Mouse (Mus musculus) c-Kit-positive CD71-positive TER-119-positive erythroid progenitor cells, embryonic 14.5 days (primary cell): Measurements from ENCODE around the gene Supt4a.
A peak's percentile ranks its signal among the peaks of the same experiment; 100 is the strongest.

ENCODE experiments used
- DNase-seq: peaks from one replicate; pipeline ENCODE4 v3.0.0-alpha.2; 2013; ENCODE audit warnings: low spot score

Supt4a gene

GRCm38 (mm10) chr11:87737175-87737740, at the start of gene Supt4a:
Gene Supt4a, plus strand, starts transcription at chr11:87737552.
- peak; percentile 95 for DNase-seq

GRCm38 (mm10) chr11:87688478-87689203, 48.7 kb upstream of the Supt4a start:
- DNase-seq: no peak

- no peak for DNase-seq
These were observed 47.9 kb upstream of the Supt4a start for GRCm38 (mm10) chr11:87689402-87689808.

DNA sequence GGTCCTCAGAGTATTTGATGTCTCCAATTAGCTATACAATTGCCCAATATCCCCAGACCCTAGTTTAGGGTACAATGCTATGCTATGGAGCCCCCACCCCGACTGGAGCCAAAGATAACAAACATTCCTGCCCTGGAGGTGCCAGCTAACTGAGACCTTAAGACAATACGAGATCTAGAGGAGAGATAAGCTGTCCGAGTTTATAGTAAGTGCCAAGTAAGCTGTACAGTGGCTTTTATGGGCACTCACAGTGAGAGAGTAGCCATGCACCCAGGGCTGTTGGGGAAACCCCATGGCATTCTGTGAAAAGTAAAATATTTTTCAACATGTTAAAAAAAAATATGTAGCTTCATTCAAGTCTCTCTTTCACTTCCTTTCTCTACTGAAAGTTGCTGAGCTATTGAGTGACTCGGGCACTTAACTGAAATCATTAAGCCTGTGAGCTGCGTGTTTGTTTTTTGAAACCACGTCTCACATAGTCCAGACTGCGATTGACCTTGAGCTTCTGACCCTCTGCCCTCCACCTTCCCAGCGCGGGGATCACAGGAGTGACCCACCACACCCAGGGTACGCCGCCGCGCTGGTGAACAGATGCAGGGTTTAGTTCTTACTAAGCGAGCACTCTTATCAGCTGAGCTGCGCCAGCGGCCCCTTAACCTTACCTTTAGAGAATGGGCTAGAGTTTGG, 47.2 kb upstream of the Supt4a start:
- DNase-seq: no peak

DNA sequence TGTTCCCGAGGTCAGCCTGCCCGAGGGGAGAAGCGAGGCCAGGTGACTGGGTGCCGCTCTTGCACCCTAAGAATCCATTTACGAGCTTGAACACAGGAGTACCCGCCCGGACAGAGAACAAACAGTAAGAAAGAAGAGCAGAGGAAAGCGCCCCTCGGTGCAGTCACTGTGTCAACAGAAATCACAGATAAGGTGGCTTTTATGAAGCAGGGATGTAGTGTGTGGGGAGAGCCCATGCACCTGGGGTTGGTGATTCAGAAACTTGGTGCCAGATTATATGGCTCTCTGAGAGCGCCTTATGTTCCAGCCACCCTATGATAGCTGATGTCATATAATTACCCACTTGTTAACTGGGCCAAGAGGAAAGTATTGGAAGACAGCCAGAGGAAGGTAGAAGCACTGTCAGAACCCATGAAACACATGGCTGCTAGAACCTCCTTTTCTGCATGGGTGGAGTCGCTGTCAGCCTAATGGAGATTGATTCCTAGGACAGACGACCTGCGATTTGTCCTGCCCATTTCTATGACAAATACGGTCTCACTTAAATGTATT, 40.1 kb upstream of the Supt4a start:
- no peak for DNase-seq

GRCm38 (mm10) chr11:87698126-87698525, 39.2 kb upstream of the Supt4a start:
- no peak for DNase-seq

- no peak for DNase-seq
These were observed 36.2 kb upstream of the Supt4a start for GRCm38 (mm10) chr11:87701108-87701507.

DNA sequence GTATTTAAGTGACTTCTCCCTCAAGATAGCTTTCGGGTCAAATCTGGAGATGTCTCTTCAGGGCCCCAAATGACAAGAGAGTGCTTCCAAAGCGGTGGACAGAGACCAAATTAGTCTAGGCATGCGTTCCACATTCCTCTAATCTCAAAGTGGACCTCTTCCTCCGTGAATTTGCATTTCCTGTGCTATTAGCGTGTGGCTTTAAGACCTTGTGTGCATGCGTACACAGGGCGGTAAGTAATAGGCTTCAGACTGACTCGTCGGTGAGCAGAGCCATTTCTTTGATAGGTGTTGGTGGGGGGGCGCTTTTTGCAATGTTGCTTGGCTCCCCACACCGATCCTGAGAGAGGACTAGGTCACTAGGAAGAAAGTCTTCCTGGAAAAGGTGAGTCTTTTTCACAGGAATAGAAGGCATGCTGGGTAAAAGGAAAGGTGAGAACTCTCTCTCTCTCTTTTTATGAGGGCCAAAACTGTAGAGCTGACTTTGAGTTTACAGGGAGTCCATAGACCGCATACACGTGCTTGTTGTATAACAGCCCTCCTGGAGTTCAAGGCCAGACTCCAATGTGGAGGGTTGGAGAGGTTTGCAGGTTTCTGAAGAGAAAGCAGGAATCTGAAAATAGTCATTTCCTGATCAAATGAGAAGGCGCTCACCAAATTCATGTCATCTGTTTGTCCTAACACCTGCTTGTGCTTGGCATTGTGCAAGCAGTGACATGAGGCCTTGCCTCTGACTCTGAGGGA, 35.3 kb upstream of the Supt4a start:
- DNase-seq: no peak

GRCm38 (mm10) chr11:87703654-87704053, 33.7 kb upstream of the Supt4a start:
- peak; percentile 55 for DNase-seq

- no peak for DNase-seq
These were observed 33.1 kb upstream of the Supt4a start for GRCm38 (mm10) chr11:87704289-87704688.

DNA sequence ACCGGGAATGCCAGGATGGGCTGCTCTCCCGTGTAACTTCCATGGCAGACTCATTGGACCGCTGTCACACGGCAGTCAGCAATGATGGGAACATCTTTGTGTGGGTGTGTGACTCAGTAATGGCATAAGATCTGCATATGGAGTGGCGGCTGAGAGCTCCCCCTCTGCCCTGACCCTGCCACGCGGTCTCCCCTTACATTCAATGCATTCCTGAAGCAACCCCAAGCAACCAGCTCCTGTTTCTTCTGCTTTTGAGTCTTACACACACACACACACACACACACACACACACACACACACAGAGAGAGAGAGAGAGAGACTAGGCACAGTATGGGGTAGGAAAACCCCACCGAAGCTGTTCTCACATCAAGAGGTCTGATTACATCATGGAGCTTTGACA, 29.8 kb upstream of the Supt4a start:
- no peak for DNase-seq

GRCm38 (mm10) chr11:87708979-87709378, 28.4 kb upstream of the Supt4a start:
- DNase-seq: no peak

GRCm38 (mm10) chr11:87709513-87710261, 27.7 kb upstream of the Supt4a start:
- DNase-seq: no peak

- no peak for DNase-seq
These were observed 27.1 kb upstream of the Supt4a start for GRCm38 (mm10) chr11:87710262-87710615.

DNA sequence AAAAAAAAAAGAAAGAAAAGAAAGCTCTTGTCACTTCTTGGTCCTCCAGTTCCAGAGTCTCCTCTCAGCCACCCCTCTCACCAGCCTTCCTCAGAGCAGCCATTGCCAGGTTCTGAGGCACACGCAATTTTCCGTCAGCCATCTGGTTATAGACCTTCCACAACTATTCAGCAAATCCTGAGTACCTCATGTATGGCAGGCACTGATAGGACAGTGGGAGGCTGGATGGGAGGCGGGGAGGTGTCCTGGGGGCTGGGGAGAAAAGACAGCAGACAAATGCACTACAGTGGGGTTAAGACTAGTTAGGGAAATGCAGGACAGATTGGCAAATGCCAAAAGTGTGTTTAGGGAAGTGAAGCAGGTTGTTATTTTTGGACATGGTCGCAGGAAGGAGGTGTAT, 25.2 kb upstream of the Supt4a start:
- no peak for DNase-seq

DNA sequence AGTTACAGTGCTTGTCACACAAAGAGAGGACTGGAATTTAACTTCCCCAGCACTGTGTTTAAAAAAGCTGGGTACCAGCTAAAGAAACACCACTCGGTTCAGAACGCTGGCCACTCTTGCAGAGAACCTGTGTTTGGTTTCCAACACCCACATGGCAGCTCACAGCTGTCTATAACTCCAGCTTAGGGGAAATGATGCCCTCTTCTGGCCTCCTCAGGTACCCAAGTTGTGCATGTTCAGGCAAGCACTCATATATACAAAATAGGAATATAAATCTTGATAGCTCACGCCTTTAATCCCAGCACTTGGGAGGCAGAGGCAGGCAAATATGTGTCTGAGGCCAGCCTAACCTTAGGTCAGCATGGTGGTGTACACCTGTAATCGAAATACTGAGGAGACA, 21.4 kb upstream of the Supt4a start:
- DNase-seq: no peak

GRCm38 (mm10) chr11:87719526-87719925, 17.8 kb upstream of the Supt4a start:
- DNase-seq: no peak

DNA sequence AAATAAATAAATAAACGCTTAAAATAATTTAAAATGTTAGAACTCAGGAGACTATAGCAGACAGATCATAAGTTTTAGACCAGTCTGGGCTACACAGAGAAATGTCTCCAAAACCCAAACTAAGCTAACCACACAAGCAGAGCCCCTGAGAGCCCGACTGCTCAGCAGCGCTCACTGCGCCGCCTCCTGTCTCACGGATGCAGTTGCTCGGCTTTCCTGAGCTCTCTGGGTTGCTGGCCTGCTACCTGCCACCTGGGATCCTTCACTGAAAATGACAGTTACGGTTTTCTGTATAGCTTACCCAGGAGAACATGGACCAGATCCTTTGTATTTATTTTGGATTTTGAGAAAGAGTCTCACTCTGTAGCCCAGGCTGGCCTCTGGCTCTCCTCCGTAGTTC, 17.0 kb upstream of the Supt4a start:
- DNase-seq: no peak

DNA sequence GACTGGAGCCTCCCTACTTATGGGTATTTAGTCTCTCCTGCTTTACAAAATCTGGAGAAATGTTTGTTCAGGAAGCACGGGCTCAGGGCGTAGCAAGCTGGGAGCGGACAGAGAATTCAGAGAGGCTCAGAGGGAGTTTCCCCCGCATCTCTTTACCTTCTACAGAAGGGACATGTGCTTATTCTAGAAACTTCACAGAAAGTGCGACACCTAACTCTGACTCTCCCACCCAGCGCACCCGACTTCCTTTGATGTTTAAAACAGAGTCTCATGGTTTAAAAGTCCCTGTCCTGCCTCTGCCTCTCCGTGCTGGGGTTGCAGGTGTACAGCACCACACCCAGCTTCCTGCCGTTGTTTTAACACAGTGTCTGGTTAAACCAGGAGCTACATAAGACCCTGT, 16.5 kb upstream of the Supt4a start:
- DNase-seq: no peak

DNA sequence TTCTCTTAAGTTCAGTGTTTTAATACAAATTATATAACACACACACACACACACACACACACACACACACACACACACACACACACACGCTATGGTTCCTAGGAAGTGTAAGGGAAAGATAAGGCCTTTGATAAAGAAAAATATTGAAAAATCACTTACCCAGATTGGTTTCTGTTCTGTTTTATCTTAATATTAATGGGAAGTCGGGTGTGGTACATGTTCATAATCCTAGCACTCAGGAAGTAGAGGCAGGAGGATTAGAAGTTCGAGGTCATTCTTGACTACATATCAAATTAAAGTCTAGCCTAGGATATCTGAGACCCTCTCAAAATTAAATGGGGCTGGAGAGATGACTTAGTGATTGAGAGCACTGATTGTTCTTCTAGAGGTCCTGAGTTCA, 15.2 kb upstream of the Supt4a start:
- no peak for DNase-seq

DNA sequence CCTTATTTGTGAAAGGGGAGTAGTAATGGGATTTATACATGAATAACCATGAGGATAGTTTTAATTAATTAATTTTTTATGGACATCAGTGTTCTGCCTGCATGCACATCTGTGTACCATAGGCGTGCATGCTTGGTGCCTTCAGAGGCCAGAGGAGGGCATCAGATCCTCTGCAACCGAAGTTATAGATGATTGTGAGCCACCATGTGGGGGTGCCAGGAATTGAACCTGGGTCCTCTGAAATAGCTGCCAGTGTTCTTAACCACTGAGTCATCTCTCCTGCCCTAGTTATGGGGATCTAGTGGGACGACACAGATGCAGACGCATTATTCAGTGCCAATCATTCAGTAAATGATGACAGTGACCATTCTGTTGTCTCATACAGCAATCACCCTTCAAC, 14.5 kb upstream of the Supt4a start:
- no peak for DNase-seq

- no peak for DNase-seq
These were observed 11.8 kb upstream of the Supt4a start for GRCm38 (mm10) chr11:87725515-87725914.
